Mouse (Mus musculus) cerebellum, adult 9-11 months (tissue): ENCODE measurements around the gene Anxa11.
A peak's percentile ranks its signal among the peaks of the same experiment; 100 is the strongest.
"Not testable (repeated sequence)": the region's sequence is repeated elsewhere in the genome, so short reads cannot be mapped to it uniquely, and the experiment has no call there.

Experiments used
- DNase-seq: peaks from one replicate; pipeline ENCODE4 v3.0.0; 2022

The Anxa11 gene

GRCm38 (mm10) chr14:25841991-25842687 is at the start of gene Anxa11:
TSS of gene Anxa11 (plus strand) at chr14:25842156.
- DNase-seq = peak; percentile 58

- DNase-seq = no peak
These were observed 47.6 kb upstream of the Anxa11 start for GRCm38 (mm10) chr14:25794331-25794730.

- DNase-seq = no peak
These were observed 46.9 kb upstream of the Anxa11 start for GRCm38 (mm10) chr14:25795067-25795466.

- DNase-seq = no peak
These were observed 46.3 kb upstream of the Anxa11 start for GRCm38 (mm10) chr14:25795561-25796174.

- no peak for DNase-seq
These were observed 45.3 kb upstream of the Anxa11 start for GRCm38 (mm10) chr14:25796619-25797018.

- peak; percentile 65 for DNase-seq
These were observed 41.6 kb upstream of the Anxa11 start for GRCm38 (mm10) chr14:25800166-25800960.

- no peak for DNase-seq
These were observed 39.4 kb upstream of the Anxa11 start for GRCm38 (mm10) chr14:25802511-25802910.

GRCm38 (mm10) chr14:25803246-25803809 is 38.6 kb upstream of the Anxa11 start:
- no peak for DNase-seq

- peak; percentile 25 for DNase-seq
These were observed 36.1 kb upstream of the Anxa11 start for GRCm38 (mm10) chr14:25805871-25806270.

GRCm38 (mm10) chr14:25806561-25806960 is 35.4 kb upstream of the Anxa11 start:
- no peak for DNase-seq

GRCm38 (mm10) chr14:25811026-25811425 is 30.9 kb upstream of the Anxa11 start:
- DNase-seq = not testable (repeated sequence)

GRCm38 (mm10) chr14:25814140-25814539 is 27.8 kb upstream of the Anxa11 start:
- no peak for DNase-seq

GRCm38 (mm10) chr14:25816416-25816815 is 25.5 kb upstream of the Anxa11 start:
- DNase-seq = peak; percentile 66

GRCm38 (mm10) chr14:25822584-25822983 is 19.4 kb upstream of the Anxa11 start:
- DNase-seq = no peak

- DNase-seq = no peak
These were observed 17.0 kb upstream of the Anxa11 start for GRCm38 (mm10) chr14:25824995-25825394.

- no peak for DNase-seq
These were observed 15.9 kb upstream of the Anxa11 start for GRCm38 (mm10) chr14:25825880-25826626.

- DNase-seq = no peak
These were observed 15.1 kb upstream of the Anxa11 start for GRCm38 (mm10) chr14:25826866-25827265.

GRCm38 (mm10) chr14:25831332-25831731 is 10.6 kb upstream of the Anxa11 start:
- DNase-seq = no peak

- DNase-seq = peak; percentile 43
These were observed 9.7 kb upstream of the Anxa11 start for GRCm38 (mm10) chr14:25832301-25832700.

GRCm38 (mm10) chr14:25838411-25838810 is 3.5 kb upstream of the Anxa11 start:
- no peak for DNase-seq

- no peak for DNase-seq
These were observed 2.2 kb upstream of the Anxa11 start for GRCm38 (mm10) chr14:25839791-25840190.

- DNase-seq = no peak
These were observed 995 bp upstream of the Anxa11 start for GRCm38 (mm10) chr14:25840961-25841360.

GRCm38 (mm10) chr14:25841579-25841978 is 377 bp upstream of the Anxa11 start:
- no peak for DNase-seq
